Mouse (Mus musculus): Measurements from ENCODE around the gene Timp3. TPM values are rescaled to one million over a fixed set of nuclear protein-coding genes. Genes with fewer than 3 reads are reported as not detected.

Gene Timp3
- polyA plus RNA-seq, 1 experiment: 14.1 TPM

GRCm38 (mm10) chr10:86389913-86390312 is 89.7 kb downstream of the Timp3 start:
- no peak for TF ChIP-seq EP300 (IDR thresholded peaks at IDR 0.05; ENCODE audit: insufficient read depth, low read depth, low read length)
- TF ChIP-seq POLR2A (IDR thresholded peaks at IDR 0.05; ENCODE audit: insufficient read depth, low read length): no peak
- TF ChIP-seq CTCF (IDR thresholded peaks at IDR 0.05; ENCODE audit: low read depth, low read length): no peak
- Histone ChIP-seq H3K27ac (ENCODE audit: insufficient read depth, low read length) (no peak overlapping the region), H3K4me1 (ENCODE audit: control insufficient read depth, insufficient read depth, low read length) (no peaks in the 10 kb centered on the region), H3K36me3 (ENCODE audit: control insufficient read depth, insufficient read depth, low read length, poor library complexity, severe bottlenecking) (no peaks in the 10 kb centered on the region), H3K9ac (ENCODE audit: low read depth, poor library complexity, severe bottlenecking) (no peak overlapping the region), H3K27me3 (ENCODE audit: control insufficient read depth, insufficient read depth, low read length, poor library complexity, severe bottlenecking) (no peaks in the 10 kb centered on the region), H3K4me3 (ENCODE audit: low read depth, low read length) (no peak overlapping the region), H3K9me3 (replicated peaks; ENCODE audit: control insufficient read depth, insufficient read depth, low read length, poor library complexity, severe bottlenecking) (no peaks in the 10 kb centered on the region)

GRCm38 (mm10) chr10:86392399-86392798 is 92.2 kb downstream of the Timp3 start:
- Histone ChIP-seq H3K27me3 (ENCODE audit: control insufficient read depth, insufficient read depth, low read length, poor library complexity, severe bottlenecking) (no peaks in the 10 kb centered on the region), H3K36me3 (ENCODE audit: control insufficient read depth, insufficient read depth, low read length, poor library complexity, severe bottlenecking) (no peaks in the 10 kb centered on the region), H3K27ac (ENCODE audit: insufficient read depth, low read length) (no peak overlapping the region), H3K9me3 (replicated peaks; ENCODE audit: control insufficient read depth, insufficient read depth, low read length, poor library complexity, severe bottlenecking) (no peaks in the 10 kb centered on the region), H3K9ac (ENCODE audit: low read depth, poor library complexity, severe bottlenecking) (no peak overlapping the region), H3K4me3 (ENCODE audit: low read depth, low read length) (no peak overlapping the region), H3K4me1 (ENCODE audit: control insufficient read depth, insufficient read depth, low read length) (no peaks in the 10 kb centered on the region)
- no peak for TF ChIP-seq EP300 (IDR thresholded peaks at IDR 0.05; ENCODE audit: insufficient read depth, low read depth, low read length)

- Histone ChIP-seq H3K27ac (ENCODE audit: insufficient read depth, low read length) (no peak overlapping the region), H3K4me3 (ENCODE audit: low read depth, low read length) (no peak overlapping the region), H3K9me3 (replicated peaks; ENCODE audit: control insufficient read depth, insufficient read depth, low read length, poor library complexity, severe bottlenecking) (no peaks in the 10 kb centered on the region), H3K4me1 (ENCODE audit: control insufficient read depth, insufficient read depth, low read length) (no peaks in the 10 kb centered on the region), H3K27me3 (ENCODE audit: control insufficient read depth, insufficient read depth, low read length, poor library complexity, severe bottlenecking) (no peaks in the 10 kb centered on the region), H3K9ac (ENCODE audit: low read depth, poor library complexity, severe bottlenecking) (no peak overlapping the region), H3K36me3 (ENCODE audit: control insufficient read depth, insufficient read depth, low read length, poor library complexity, severe bottlenecking) (no peaks in the 10 kb centered on the region)
- no peak for TF ChIP-seq EP300 (IDR thresholded peaks at IDR 0.05; ENCODE audit: insufficient read depth, low read depth, low read length)
- no peak for TF ChIP-seq POLR2A (IDR thresholded peaks at IDR 0.05; ENCODE audit: insufficient read depth, low read length)
- TF ChIP-seq CTCF (IDR thresholded peaks at IDR 0.05; ENCODE audit: low read depth, low read length): no peak
Observed at GRCm38 (mm10) chr10:86397577-86398346, 97.6 kb downstream of the Timp3 start.

- Histone ChIP-seq H3K4me3 (ENCODE audit: low read depth, low read length) (no peak overlapping the region), H3K9me3 (replicated peaks; ENCODE audit: control insufficient read depth, insufficient read depth, low read length, poor library complexity, severe bottlenecking) (no peaks in the 10 kb centered on the region), H3K4me1 (ENCODE audit: control insufficient read depth, insufficient read depth, low read length) (no peaks in the 10 kb centered on the region), H3K36me3 (ENCODE audit: control insufficient read depth, insufficient read depth, low read length, poor library complexity, severe bottlenecking) (no peaks in the 10 kb centered on the region), H3K27me3 (ENCODE audit: control insufficient read depth, insufficient read depth, low read length, poor library complexity, severe bottlenecking) (no peaks in the 10 kb centered on the region), H3K9ac (ENCODE audit: low read depth, poor library complexity, severe bottlenecking) (no peak overlapping the region), H3K27ac (ENCODE audit: insufficient read depth, low read length) (no peak overlapping the region)
- TF ChIP-seq EP300 (IDR thresholded peaks at IDR 0.05; ENCODE audit: insufficient read depth, low read depth, low read length) (no peak), POLR2A (IDR thresholded peaks at IDR 0.05; ENCODE audit: insufficient read depth, low read length) (no peak), CTCF (IDR thresholded peaks at IDR 0.05; ENCODE audit: low read depth, low read length) (no peak)
Observed at GRCm38 (mm10) chr10:86398347-86398720, 98.2 kb downstream of the Timp3 start.

Other genes starting within 250 kb of the Timp3 start
- gene Syn3, start 198.5 kb downstream of the Timp3 start, polyA plus RNA-seq (2011; ENCODE audit: insufficient read depth, insufficient read length, low read depth, missing spikeins): 0.87 and 2.6 TPM in 2 replicates

Data from ES-Bruce4 (cell line).